Mouse (Mus musculus) bone marrow macrophage, adult 2 months (primary cell): ENCODE data around the gene Gm47841.

Experiments used
- CTCF ChIP-seq: IDR thresholded peaks from 2 replicates; pipeline ENCODE4 v1.5.1; 2012; ENCODE audit warnings: low read depth, mild to moderate bottlenecking, low read length, moderate library complexity
- POLR2A ChIP-seq: IDR thresholded peaks from 2 replicates; pipeline ENCODE4 v1.6.1; 2012; ENCODE audit warnings: mild to moderate bottlenecking, low read depth, low read length, borderline replicate concordance

DNA sequence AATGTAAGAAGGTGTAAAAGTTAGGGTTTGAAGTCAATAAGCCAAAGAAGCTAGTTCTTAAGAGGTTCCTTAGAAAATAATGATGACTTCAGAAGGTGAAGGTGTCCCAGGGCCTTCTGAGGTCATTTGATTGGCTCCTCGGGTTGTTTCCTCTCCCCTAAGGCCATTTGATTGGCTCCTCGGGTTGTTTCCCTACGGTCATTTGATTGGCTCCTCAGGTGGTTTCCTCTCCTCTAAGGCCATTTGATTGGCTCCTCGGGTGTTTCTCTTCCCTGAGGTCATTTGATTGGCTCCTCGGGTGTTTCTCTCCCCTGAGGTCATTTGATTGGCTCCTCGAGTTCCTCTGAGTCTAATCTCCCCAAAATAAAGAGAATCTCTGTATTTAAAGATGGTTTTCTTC is 35.8 kb downstream of the Gm47841 start:
- TF ChIP-seq CTCF (no peak), POLR2A (no peak)
